Mouse (Mus musculus) frontal cortex, postnatal 36 days (tissue): Measurements from ENCODE around the gene Slc26a9.
"Not testable (repeated sequence)": the region's sequence is repeated elsewhere in the genome, so short reads cannot be mapped to it uniquely, and the experiment has no call there.

Source experiments
- DNase-seq, 2 experiments: peaks; one replicate each; pipeline ENCODE4 v3.0.0; 2022; ENCODE audit warnings: low spot score in 2 of 2

Slc26a9 gene

DNA sequence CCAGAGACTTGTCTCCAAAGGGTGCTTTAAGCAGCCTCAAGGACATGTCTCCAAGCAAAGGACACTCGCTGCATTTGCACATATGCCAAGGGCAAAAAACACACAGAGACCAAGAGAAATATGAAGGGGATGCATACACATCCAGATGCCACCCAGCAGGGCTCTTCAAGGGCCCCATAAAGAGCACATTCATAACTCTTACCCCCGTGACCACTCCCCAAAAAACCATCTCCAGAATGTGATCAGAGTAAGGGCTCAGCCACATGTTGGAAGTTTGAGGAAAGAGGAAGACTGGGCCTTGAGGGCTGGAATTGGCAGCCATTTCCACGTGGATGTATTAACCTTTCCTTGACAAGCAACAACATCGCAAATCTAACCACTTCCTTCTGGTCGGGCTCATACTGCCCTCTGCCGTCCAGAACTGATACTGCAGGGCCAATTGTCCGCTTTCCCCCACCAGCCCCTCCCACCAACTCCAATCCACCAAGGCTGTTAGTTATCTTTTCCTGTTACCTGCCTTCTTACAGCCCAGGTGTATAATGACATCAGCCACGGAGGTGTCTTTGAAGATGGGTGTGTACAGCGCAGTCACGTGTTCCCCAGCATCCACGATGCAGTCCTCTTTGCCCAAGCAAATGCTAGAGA, 21.7 kb downstream of the Slc26a9 start:
- peak; percentile 78 to 84 for DNase-seq

DNA sequence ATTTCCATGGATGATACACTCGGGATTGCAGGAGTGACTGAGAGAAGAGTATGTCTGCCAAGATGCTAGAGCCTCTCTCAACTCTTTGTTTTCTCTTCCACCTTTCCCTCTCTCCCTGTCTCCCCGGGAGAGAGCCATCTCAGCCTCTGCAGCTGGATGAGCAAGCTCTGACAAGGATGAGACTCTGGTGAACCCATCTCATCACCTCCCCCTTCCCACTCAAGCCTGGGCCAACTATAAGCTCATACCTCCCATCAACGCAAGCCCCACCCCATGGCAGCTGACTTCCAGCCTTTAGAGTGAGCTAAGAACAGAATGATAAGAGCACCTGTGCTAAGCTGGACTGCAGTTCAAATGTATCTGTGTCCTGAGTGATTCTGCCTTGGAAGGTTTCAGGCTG, 25.5 kb downstream of the Slc26a9 start:
- no peak for DNase-seq

DNA sequence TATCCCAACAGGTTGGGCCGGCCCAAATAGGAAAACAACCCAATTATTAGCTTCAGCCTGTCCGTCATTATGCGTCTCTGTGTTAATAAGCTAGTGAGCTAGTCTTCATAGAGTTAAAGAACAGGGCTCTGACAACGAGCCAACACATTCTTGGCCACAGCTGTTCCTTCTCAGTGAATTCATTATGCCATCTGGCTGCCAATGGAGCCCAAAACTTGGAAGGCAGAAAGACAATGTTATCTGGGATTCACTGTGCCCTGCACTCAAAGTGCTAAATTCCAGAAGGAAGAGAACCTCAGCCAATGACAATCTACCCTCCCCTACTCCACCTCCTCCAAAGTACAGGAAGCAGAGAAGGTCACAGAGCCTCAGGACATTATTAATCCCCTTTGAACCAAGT, 26.8 kb downstream of the Slc26a9 start:
- peak; percentile 79 to 92 for DNase-seq

DNA sequence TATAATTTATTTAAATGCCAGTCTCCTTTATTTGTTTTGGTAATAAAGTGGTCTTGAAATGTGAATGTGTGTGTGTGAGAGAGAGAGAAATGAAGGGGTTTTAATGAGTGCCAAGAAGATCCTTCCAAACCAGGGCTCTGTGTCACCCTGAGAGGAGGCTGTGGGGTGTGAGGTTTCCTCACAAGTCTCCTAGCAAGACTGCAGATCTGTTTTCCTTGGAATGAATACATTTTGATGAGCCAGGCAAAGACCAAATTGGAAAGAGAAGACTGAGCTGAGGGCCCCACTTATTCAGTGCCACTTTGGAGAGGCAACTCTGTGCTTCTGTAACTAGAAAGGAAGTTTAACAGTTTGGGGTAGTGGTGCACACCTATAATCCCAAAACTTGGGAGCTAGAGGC, 27.6 kb downstream of the Slc26a9 start:
- DNase-seq = no peak

DNA sequence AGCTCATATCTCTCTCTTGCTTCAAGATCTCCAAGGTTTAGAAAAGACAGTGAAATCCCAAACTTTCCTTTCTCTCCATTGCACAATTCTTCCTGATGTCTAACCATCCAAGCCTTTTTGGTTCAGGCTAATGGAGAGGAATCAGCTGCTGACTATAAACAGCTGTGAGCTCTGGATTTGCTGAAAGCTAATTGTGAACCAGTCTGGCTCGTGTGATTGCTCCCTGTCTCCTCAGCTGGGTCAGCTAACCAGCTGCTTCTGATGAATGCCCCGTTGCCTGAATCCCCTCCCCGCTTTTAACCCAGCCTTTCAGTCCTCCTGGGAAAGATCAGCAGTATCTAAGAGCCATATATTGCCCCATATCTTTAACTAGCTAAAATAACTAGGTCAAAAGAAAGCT, 50.8 kb downstream of the Slc26a9 start:
- no peak for DNase-seq

DNA sequence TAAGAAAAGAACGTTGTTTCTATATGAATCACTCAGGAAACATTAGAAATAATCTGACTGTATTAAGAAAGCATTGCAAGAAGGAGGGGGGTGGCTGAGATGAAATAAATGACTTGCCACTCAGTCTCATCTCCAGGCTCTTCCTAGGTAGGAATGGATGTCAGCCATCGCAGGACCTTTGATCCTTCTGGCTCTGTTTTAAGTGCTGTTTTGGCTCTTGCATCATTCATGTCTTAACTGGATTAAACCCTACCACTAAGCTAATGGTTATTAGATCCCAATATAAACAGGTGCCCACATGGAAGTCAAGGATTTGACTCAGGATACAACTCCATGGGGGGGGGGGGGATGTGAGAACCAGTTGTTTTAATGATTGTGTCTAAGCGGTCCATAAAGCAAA, 51.3 kb downstream of the Slc26a9 start:
- DNase-seq = no peak

DNA sequence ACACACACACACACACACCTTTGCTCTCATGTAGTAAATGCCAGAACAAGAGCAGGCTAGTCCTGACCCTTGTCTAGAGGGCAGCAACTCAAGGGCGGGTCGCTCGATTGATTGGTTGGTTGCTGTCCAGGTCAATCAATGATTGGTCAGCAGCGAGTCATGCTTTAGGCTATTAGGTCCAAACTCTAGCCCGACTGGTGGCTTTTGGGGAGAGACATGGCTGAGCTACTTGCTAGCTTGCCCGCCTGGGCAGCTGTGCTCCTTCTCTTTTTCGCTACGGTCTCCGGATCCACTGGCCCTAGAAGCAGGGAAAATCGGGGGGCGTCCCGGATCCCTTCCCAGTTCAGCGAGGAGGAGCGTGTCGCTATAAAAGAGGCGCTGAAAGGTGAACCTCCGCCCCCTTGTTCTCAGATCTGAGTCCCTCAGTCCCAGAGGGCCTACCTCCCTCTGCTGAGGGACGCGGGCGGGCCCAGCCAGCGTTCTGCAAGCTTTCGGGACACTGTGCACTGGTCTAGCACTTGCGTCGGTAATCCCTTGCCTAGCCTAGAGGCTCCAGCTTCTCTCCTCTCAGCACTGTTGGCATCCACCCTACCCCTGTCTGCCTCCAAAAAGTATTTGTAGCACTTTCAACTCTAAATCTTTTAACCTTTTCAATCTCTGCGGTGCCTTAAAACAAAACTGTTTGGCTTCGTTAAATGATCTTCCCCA, 53.5 kb downstream of the Slc26a9 start, which contains the start of gene Pm20d1:
Pm20d1 (plus strand) TSS at position 180 of the 708 bp plus-strand sequence.
- DNase-seq = peak in 1 of 2 experiments; percentile 4

DNA sequence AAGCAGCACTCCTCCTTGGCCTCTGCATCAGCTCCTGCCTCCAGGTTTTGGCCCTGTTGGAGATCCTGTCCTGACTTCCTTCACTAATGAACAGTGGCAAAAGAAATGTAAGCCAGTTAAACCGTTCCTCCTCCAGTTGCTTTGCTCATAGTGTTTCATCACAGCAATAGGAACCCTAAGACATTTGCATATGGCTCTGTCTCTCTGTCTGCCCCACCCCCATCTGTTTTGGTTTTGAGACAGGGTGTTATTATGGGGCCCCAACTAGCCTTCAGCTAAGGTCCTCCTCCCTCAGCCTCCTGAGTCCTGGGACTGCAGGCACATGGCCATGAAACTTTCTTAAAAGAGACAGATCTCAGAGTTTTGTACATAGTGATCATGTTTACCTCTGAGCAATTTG, 56.2 kb downstream of the Slc26a9 start:
- no peak for DNase-seq

DNA sequence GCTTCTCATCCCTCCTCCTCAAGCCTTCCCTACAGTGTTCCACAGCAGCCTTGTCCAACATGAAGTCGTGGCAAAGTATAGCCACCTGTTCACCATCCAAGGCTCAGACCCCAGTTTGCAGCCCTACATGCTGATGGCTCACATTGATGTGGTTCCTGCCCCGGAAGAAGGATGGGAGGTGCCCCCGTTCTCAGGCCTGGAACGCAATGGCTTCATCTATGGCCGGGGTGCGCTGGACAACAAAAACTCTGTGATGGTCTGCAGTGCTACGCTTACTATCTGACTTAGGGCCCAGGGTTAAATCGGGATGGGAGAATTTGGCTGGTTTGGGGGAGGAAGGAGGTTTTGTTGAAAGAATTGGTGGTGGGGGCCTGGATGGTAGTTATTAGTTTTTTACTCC, 57.2 kb downstream of the Slc26a9 start:
- DNase-seq = no peak

DNA sequence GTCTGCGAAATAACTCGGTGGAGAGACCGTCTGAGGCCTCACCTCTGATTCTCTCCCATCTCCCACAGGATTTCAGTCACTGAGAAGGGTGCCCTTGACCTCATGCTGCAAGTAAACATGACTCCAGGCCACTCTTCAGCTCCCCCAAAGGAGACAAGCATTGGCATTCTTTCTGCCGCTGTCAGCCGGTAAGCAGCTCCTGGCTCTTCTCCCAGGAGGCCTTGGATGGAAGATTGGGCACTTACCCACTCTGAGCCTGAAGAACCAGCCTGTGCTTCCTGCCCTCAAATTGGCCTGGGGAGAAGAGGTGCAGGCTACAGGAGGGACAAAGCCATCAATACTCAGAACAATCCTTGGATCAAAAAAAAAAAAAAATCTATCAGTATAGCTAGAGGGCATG, 58.8 kb downstream of the Slc26a9 start:
- no peak for DNase-seq

DNA sequence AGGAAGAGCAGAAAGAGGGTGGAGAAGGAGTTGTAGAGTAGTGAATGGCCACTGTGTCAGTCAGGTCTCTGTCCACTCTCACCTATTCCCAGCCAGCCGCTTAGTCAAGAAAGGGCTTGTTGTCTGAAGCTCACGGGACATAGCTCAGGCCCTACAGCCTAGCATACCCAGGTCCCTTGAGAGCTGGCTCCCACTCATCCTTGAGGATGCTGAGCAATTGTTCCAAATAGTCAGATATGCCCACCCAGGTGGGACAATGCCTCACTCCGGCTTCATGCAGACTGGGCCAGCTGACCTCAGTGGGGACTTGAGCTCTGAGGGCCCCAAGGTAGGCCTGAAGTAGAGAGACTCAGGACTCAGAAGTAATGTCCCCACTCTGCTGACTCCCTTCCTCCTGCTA, 60.3 kb downstream of the Slc26a9 start:
- no peak for DNase-seq

DNA sequence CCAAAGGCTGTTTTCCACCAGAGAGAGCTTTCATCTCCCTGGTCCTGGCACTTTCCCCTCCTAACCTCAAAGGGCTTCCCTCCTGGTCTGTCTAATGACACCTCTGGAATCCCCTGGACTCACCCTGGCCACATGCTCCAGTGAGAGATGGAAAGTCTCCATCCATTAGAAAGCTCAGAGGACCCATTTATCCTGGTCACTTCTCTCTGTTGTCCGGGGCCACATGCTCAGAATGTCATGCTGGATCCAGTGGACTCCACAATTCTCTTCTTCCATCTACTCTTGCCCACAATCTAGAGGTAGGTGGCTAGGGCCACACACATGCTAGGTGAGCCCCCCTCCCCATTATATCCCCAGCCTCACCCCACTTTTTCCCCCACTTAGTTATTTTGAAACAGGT, 65.2 kb downstream of the Slc26a9 start:
- no peak for DNase-seq

DNA sequence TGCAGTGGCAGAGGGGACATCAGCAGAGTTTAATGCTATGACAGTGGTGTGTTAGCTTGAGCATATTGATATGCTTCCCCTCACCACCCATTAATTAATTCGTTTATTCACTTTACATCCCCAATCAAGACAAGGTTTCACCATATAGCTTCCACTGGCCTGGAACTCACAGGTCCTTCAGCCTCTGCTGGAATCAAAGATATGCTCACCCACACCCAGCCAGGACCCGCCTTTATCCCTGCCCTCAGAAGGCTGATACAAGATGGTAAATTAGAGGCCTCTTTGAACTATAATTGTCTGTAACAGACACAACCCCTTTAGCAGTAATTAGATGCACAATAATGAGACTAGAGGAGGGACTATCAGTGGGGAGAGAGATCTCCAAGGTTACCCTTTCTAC, 65.8 kb downstream of the Slc26a9 start:
- no peak for DNase-seq

DNA sequence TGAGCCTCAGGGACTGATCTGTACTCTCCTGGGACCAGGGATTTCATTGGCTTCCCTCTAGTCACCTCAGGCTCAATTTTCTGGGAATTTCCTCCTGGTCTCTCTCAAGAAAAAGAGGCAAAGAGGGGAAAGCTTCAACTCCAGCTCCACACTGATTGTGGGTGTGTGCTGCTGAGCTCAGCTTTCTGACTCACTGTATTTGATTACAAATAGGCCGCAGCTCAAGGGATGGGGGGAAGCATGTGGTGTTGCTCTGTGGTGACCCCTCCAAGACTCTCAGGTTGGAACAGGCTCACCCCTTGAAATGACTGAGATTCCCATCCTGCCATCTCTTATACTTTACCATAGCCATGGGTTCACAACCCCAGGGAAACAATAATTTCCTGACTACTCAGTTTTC, 67.6 kb downstream of the Slc26a9 start:
- no peak for DNase-seq

DNA sequence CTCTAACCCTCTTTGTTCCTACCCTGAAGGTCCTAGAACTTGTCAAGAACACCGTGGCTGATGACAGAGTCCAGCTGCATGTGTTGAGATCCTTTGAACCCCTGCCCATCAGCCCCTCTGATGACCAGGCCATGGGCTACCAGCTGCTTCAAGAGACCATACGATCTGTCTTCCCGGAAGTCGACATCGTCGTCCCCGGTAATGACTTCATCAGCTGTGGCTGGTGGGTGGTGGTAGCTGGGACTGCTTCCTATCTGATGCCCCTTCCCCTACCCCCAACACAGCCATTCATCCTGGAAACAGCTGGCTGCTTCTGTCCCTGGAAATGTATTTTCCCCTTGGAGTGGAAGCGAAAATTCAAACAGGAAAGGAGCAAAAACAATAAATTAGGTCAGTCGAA, 68.2 kb downstream of the Slc26a9 start:
- DNase-seq = no peak

DNA sequence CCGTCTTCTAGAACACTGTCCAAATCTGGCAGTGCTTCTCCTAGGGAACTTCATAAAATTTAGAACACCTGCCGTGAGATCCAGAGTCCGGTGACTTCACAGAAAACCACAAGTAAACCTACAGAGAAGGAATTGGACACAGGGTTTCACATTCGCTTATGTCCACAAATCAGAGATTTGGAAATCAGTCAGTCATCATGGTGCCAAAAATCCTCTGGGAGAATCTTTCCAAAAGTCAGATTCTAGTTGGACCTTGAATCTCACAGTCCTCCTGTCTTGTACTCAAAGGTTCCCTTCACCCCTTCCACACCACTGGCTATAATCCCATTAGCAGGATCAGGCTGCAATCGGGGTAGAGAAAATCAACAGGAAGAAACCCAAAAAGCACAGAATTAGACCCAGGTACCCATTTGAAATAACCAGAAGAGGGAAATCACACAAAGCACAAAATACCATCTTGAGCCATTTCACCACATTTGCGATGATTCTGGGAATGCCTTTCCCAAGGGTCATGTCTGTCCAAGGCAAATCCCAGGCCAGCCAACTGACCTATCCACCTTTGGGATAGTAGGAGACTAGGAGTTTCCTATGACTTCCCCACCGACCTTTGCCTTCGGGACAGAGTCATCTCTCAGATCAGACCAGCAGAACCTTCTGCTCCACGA, 68.9 kb downstream of the Slc26a9 start:
- DNase-seq = no peak

DNA sequence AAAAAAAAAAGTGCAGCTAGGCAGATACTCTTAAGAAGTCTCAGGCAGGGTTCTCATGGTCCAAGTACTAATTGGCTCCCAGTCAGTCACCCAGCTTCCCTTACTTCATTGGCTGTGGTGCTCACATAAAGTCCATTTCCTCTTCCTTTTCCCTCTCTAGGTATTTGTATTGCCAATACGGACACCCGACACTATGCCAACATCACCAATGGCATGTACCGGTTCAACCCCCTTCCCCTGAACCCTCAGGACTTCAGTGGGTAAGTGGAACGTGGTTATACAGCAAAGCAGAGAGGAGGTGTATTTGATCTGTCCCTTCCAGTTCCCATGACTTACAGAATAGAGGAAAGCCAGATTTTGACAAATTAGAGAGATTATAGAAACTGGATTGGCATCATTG, 69.9 kb downstream of the Slc26a9 start:
- DNase-seq = no peak

DNA sequence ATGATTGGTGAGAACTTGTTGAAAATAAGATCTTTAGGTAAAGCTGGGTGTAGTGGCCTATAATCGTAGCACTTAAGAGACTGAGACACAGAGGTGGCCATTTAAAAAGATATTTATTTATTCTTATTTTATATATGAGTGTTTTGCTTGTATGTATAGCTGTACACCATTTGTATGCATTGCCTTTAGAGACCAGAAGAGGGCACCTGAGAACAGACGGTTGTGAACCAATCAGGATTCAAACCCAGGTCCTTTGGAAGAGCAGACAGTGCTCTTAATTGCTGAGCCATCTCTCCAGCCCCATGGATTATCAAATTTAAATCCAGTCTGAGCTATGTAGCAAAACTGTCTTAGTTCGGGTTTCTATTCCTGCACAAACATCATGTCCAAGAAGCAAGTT, 70.4 kb downstream of the Slc26a9 start:
- no peak for DNase-seq

DNA sequence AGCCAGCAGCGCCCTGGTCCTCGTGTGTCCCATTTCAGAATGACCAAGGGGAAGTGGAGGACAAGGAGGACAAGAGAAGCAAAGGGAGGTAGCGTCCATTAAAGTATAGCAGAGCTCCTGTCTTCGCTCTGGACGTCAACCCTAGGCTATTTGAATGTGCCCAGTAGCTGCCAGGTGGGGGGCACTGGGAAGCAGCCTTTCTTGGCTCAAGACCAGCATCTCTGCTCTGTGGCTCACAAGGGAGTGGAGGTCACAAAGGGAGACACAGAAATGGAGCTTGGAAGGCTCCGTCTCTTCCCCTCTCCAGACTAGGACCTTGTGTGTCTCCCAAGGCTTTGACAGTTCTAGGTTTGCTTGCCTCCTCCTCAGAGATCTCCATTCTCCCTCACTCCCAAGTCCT, 73.1 kb downstream of the Slc26a9 start:
- DNase-seq = no peak

DNA sequence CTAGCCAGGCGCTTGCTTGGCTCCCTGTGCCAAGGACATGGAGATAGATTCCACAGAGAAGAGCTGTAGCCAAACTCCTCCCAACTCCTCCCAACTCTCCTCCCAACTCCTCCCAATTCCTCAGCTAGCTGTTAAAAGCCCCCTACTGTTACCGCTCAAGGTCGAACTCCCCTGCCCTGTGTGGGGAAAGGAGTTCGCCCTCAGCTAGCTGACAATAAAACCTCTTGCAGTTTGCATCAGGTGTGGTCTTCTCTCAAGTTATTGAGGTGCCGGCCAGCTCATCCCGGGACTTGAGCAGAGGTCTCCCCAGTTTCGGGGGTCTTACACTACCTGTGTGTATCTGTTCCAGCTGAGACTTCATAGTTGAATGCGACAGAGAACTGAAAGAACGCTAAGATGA, 76.5 kb downstream of the Slc26a9 start:
- DNase-seq = not testable (repeated sequence)

DNA sequence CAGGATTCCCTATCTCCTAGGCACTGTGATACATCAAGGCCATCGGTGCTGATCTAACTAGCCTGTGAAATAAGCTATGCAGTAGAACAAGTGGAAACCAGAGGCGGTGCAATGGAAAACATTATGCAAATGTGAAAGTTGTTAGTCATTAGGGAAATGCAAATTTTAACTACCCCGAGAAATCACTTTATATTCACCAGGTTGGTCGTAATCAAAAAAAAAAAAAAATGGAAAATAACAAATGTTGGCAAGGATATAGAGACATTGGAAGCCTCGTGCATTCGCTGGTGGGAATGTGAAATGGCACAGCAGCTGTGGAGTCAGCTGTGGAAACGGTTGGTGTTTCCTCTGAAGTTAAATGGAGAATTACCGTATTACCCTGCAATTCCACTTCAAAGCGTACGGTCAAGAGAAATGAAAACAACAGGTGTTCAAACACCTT, 77.1 kb downstream of the Slc26a9 start:
- DNase-seq = peak in 1 of 2 experiments; percentile 45
